Mouse (Mus musculus) bone marrow, adult 2 months (tissue): ENCODE data around the gene Zfp617.

Source experiments
- CTCF ChIP-seq: fragments of 200-500 bp; IDR thresholded peaks from 2 replicates; pipeline ENCODE4 v1.5.1; 2011; ENCODE audit warnings: low read length, control low read depth; ENCODE audit not compliant: control insufficient read depth, insufficient read depth
- POLR2A ChIP-seq: fragments of 200-500 bp; IDR thresholded peaks from 2 replicates; pipeline ENCODE4 v1.6.1; 2011; ENCODE audit warnings: low read depth, mild to moderate bottlenecking, control low read depth, low read length, borderline replicate concordance; ENCODE audit not compliant: control insufficient read depth

- TF ChIP-seq POLR2A (no peak), CTCF (no peak)
These were observed 58.8 kb downstream of the Zfp617 start for GRCm38 (mm10) chr8:71967261-71967660.
